ENCODE assay signal across 15 mouse cellular contexts in genomic region chr5:28117251-28117880, GRCm38 (mm10). TPM values are rescaled to one million over a fixed set of nuclear protein-coding genes. Genes with fewer than 3 reads are reported as not detected.
DNase-seq lines count a peak whose midpoint lies in the region; ATAC-seq and TF ChIP-seq lines count a peak whose summit lies in the region.
"Had no signal": no experiment of that assay in that cellular context is flagged by ENCODE, and none has a peak within 500 bp of the region (broad histone marks: within the 10 kb centered on the region; RNA-seq: fewer than 3 reads in every experiment).

No protein-coding gene starts in this region.

- DNase-seq in heart, adult 2 months = no peak
- DNase-seq in embryonic facial prominence, embryonic 10.5 days (ENCODE audit: low spot score) = no peak
- DNase-seq in MN1 (ENCODE audit: low spot score) = no peak
- DNase-seq: adrenal gland, postnatal 10 days; right cerebral cortex, postnatal 4 days had no signal

- peaks cover 81% of the 10 kb centered on the region for H3K27me3 ChIP-seq in heart, embryonic 13.5 days (replicated peaks)
- peaks cover 7% of the 10 kb centered on the region for H3K27me3 ChIP-seq in heart, adult 2 months (ENCODE audit: control insufficient read depth, insufficient read depth, low read length)
- peaks cover 74% of the 10 kb centered on the region for H3K27me3 ChIP-seq in embryonic facial prominence, embryonic 10.5 days (replicated peaks; ENCODE audit: low read depth, poor library complexity, severe bottlenecking)
- H3K27me3 ChIP-seq in hindbrain, embryonic 16.5 days (replicated peaks; ENCODE audit: control insufficient read depth, insufficient read depth, low read length) = peaks cover 35% of the 10 kb centered on the region
- H3K27me3 ChIP-seq in midbrain, embryonic 15.5 days (replicated peaks) = peaks cover 41% of the 10 kb centered on the region

- no peak for ATAC-seq in heart, embryonic 13.5 days (ENCODE audit: extremely low read depth, insufficient number of reproducible peaks, low FRiP score, low TSS enrichment)
- ATAC-seq in hindbrain, embryonic 16.5 days = no peak
- ATAC-seq in midbrain, embryonic 15.5 days (replicated peaks) = peak; percentile 22; the same call in 1 of the 2 replicates
- ATAC-seq in erythroblast, adult 5-6 weeks (replicated peaks; ENCODE audit: low FRiP score, poor library complexity, severe bottlenecking) = no peak
- ATAC-seq: CD4-positive, CD25-positive, alpha-beta regulatory T cell, adult 4 months; intestine, postnatal 0 days had no signal

- no peaks in the 10 kb centered on the region for H3K9me3 ChIP-seq in heart, embryonic 13.5 days
- H3K9me3 ChIP-seq in embryonic facial prominence, embryonic 10.5 days = no peaks in the 10 kb centered on the region
- no peaks in the 10 kb centered on the region for H3K9me3 ChIP-seq in hindbrain, embryonic 16.5 days (ENCODE audit: control insufficient read depth, low read length)
- no peaks in the 10 kb centered on the region for H3K9me3 ChIP-seq in midbrain, embryonic 15.5 days

- no peak overlapping the region for H3K27ac ChIP-seq in heart, embryonic 13.5 days (replicated peaks)
- H3K27ac ChIP-seq in heart, adult 2 months = no peak overlapping the region
- no peak overlapping the region for H3K27ac ChIP-seq in embryonic facial prominence, embryonic 10.5 days (replicated peaks)
- H3K27ac ChIP-seq in hindbrain, embryonic 16.5 days (ENCODE audit: low read depth, low read length) = no peak overlapping the region
- H3K27ac ChIP-seq in midbrain, embryonic 15.5 days = peak overlapping the region; percentile 45
- H3K27ac ChIP-seq: macrophage had no signal

- H3K9ac ChIP-seq in heart, embryonic 13.5 days = no peak overlapping the region
- H3K9ac ChIP-seq in heart, adult 2 months (ENCODE audit: low read depth, low read length) = no peak overlapping the region
- no peak overlapping the region for H3K9ac ChIP-seq in hindbrain, embryonic 16.5 days (ENCODE audit: low read depth, low read length)
- peak overlapping the region; percentile 37; the same call in 1 of the 2 replicates for H3K9ac ChIP-seq in midbrain, embryonic 15.5 days

- peaks cover 9% of the 10 kb centered on the region for H3K4me1 ChIP-seq in heart, embryonic 13.5 days
- no peaks in the 10 kb centered on the region for H3K4me1 ChIP-seq in heart, adult 2 months (ENCODE audit: control insufficient read depth, insufficient read depth, low read length)
- H3K4me1 ChIP-seq in embryonic facial prominence, embryonic 10.5 days = peaks cover 16% of the 10 kb centered on the region
- H3K4me1 ChIP-seq in hindbrain, embryonic 16.5 days (ENCODE audit: control insufficient read depth, insufficient read depth, low read depth, low read length) = peaks cover 7% of the 10 kb centered on the region
- H3K4me1 ChIP-seq in midbrain, embryonic 15.5 days = peaks cover 12% of the 10 kb centered on the region

- no peak for TF ChIP-seq EP300 in heart, adult 2 months (IDR thresholded peaks at IDR 0.05; ENCODE audit: insufficient read depth, low read depth, low read length)

- no peaks in the 10 kb centered on the region for H3K79me2 ChIP-seq in heart, adult 2 months (replicated peaks; ENCODE audit: control insufficient read depth, insufficient read depth, low read length)

- H3K4me3 ChIP-seq in heart, embryonic 13.5 days = peak overlapping the region; percentile 49; the same call in 1 of the 2 replicates
- no peak overlapping the region for H3K4me3 ChIP-seq in heart, adult 2 months
- H3K4me3 ChIP-seq in embryonic facial prominence, embryonic 10.5 days = peak overlapping the region; percentile 55
- H3K4me3 ChIP-seq in hindbrain, embryonic 16.5 days (ENCODE audit: low read length) = no peak overlapping the region; the same call in 1 of the 2 replicates
- H3K4me3 ChIP-seq in midbrain, embryonic 15.5 days = peak overlapping the region; percentile 34
- H3K4me3 ChIP-seq: myocyte had no signal

- 7% methylated on average over 13 of the region's 13 CpGs for WGBS in heart, embryonic 13.5 days
- WGBS in heart, adult 2 months = 31% methylated on average over 13 of the region's 13 CpGs
- WGBS in embryonic facial prominence, embryonic 10.5 days = 3% methylated on average over 13 of the region's 13 CpGs
- 4% methylated on average over 13 of the region's 13 CpGs for WGBS in hindbrain, embryonic 16.5 days
- 5% methylated on average over 13 of the region's 13 CpGs for WGBS in midbrain, embryonic 15.5 days

- TF ChIP-seq POLR2A in heart, adult 2 months (IDR thresholded peaks at IDR 0.05; ENCODE audit: insufficient read depth, low read depth, low read length) = no peak

- no peak for TF ChIP-seq CTCF in heart, adult 2 months (IDR thresholded peaks at IDR 0.05)

- intact Hi-C loops in heart, adult 2 months (cut with DNase I) = loop anchor here (5.0 kb wide), 1 partner anchor 40 kb away; no protein-coding TSS in a partner anchor

- 0 out of 2 replicates have a peak overlapping the region, but pooled peaks have one; percentile 72 for H3K4me2 ChIP-seq in heart, embryonic 13.5 days
- peak overlapping the region; percentile 52; the same call in 1 of the 2 replicates for H3K4me2 ChIP-seq in hindbrain, embryonic 16.5 days (ENCODE audit: low read length)
- peak overlapping the region; percentile 58 for H3K4me2 ChIP-seq in midbrain, embryonic 15.5 days

- no peaks in the 10 kb centered on the region for H3K36me3 ChIP-seq in heart, embryonic 13.5 days
- H3K36me3 ChIP-seq in heart, adult 2 months (ENCODE audit: control insufficient read depth, insufficient read depth, low read length) = no peaks in the 10 kb centered on the region
- H3K36me3 ChIP-seq in embryonic facial prominence, embryonic 10.5 days (replicated peaks) = no peaks in the 10 kb centered on the region
- H3K36me3 ChIP-seq in hindbrain, embryonic 16.5 days (ENCODE audit: control insufficient read depth, insufficient read depth, low read length) = no peaks in the 10 kb centered on the region
- H3K36me3 ChIP-seq in midbrain, embryonic 15.5 days (replicated peaks) = no peaks in the 10 kb centered on the region

RNA-seq across cellular contexts. Expression of gene Insig1, which starts 46.2 kb away (rescaled TPM):
- polyA plus RNA-seq in heart, embryonic 13.5 days (2015; fragmentation: Nextera tagmentation; extraction: Ambion mirVana) = 26.7 and 29.0 TPM in 2 replicates
- 10 to 100 TPM; 17.3 to 17.5 TPM for total RNA-seq in heart, adult 2 months (2021)
- polyA plus RNA-seq in heart, adult 2 months (2012; rRNA removed) = 17.3 and 23.7 TPM in 2 replicates
- polyA plus RNA-seq in embryonic facial prominence, embryonic 10.5 days (2016; fragmentation: Nextera tagmentation; extraction: Ambion mirVana) = 88.0 and 88.2 TPM in 2 replicates
- polyA plus RNA-seq in hindbrain, embryonic 16.5 days (2015; fragmentation: Nextera tagmentation; extraction: Ambion mirVana) = 76.9 and 79.5 TPM in 2 replicates
- 79.3 and 84.0 TPM in 2 replicates for polyA plus RNA-seq in midbrain, embryonic 15.5 days (2015; fragmentation: Nextera tagmentation; extraction: Ambion mirVana)
- 3.8 and 8.4 TPM in 2 replicates for total RNA-seq in erythroblast, adult 5-6 weeks (2015; ENCODE audit: low replicate concordance)
- 7.7 and 10.5 TPM in 2 replicates for total RNA-seq in erythroblast, adult 5-6 weeks (2017; ENCODE audit: low replicate concordance)

RNA-seq across cellular contexts. Expression of gene En2, which starts 48.1 kb away (rescaled TPM):
- not detected in 2 replicates for polyA plus RNA-seq in heart, embryonic 13.5 days (2015; fragmentation: Nextera tagmentation; extraction: Ambion mirVana)
- total RNA-seq in heart, adult 2 months (2021) = under 1 TPM in 1 of 2 experiments, not detected in 1; 0.05 TPM
- not detected in 2 replicates for polyA plus RNA-seq in heart, adult 2 months (2012; rRNA removed)
- 0.05 TPM in 1 of 2 replicates, not detected in the other for polyA plus RNA-seq in embryonic facial prominence, embryonic 10.5 days (2016; fragmentation: Nextera tagmentation; extraction: Ambion mirVana)
- polyA plus RNA-seq in hindbrain, embryonic 16.5 days (2015; fragmentation: Nextera tagmentation; extraction: Ambion mirVana) = 0.40 and 0.55 TPM in 2 replicates
- 0.93 and 1.5 TPM in 2 replicates for polyA plus RNA-seq in midbrain, embryonic 15.5 days (2015; fragmentation: Nextera tagmentation; extraction: Ambion mirVana)
- not detected in 2 replicates for total RNA-seq in erythroblast, adult 5-6 weeks (2015; ENCODE audit: low replicate concordance)
- total RNA-seq in erythroblast, adult 5-6 weeks (2017; ENCODE audit: low replicate concordance) = not detected in 2 replicates
- total RNA-seq: adrenal gland, postnatal 10 days had no signal
- polyA plus RNA-seq: CD4-positive, CD25-positive, alpha-beta regulatory T cell, adult 4 months; heart, embryonic 14.5 days; intestine, postnatal 0 days; liver, embryonic 16.5 days; macrophage; myocyte had no signal

Comparison
In these comparisons a context has a peak if more than half of its experiments do, and no peak if none do; other contexts are left out.
1. H3K4me3 ChIP-seq: peak in heart, embryonic 13.5 days (single experiment), embryonic facial prominence, embryonic 10.5 days (single experiment) and midbrain, embryonic 15.5 days (single experiment); none in heart, adult 2 months (single experiment) and hindbrain, embryonic 16.5 days (single experiment).
2. Peak in every context shown above with its lines, with median percentiles within 50 percentile points of each other: H3K4me2 ChIP-seq.